Mouse (Mus musculus) forebrain, postnatal 0 days (tissue): ENCODE measurements around the gene Vdr. TPM values are rescaled to one million over a fixed set of nuclear protein-coding genes. Genes with fewer than 3 reads are reported as not detected.

ENCODE experiments used
- ATAC-seq: fragments of 200-750 bp; cut with Nextera tagmentation; 2 replicates; pipeline ENCODE4 v1.8.0; 2017; ENCODE audit warnings: mild to moderate bottlenecking, moderate library complexity
- DNase-seq: peaks from one replicate; pipeline ENCODE4 v3.0.0-alpha.2; 2015
- H3K27ac ChIP-seq: fragments of 300-500 bp; sonication (generic); 2 replicates; pipeline ENCODE4 v1.5.1; 2014; ENCODE audit warnings: low read depth, mild to moderate bottlenecking, antibody characterized with exemption, low read length, moderate library complexity, mixed read lengths
- H3K27me3 ChIP-seq: fragments of 300-500 bp; sonication (generic); 2 replicates; pipeline ENCODE4 v1.6.1; 2014; ENCODE audit warnings: mild to moderate bottlenecking, low read length, mixed read lengths; ENCODE audit not compliant: insufficient read depth
- H3K36me3 ChIP-seq: fragments of 300-500 bp; sonication (generic); 2 replicates; pipeline ENCODE4 v1.6.1; 2014; ENCODE audit warnings: mild to moderate bottlenecking, moderate library complexity; ENCODE audit not compliant: insufficient read depth
- H3K4me1 ChIP-seq: fragments of 300-500 bp; sonication (generic); 2 replicates; pipeline ENCODE4 v1.6.1; 2014; ENCODE audit warnings: antibody characterized with exemption; ENCODE audit not compliant: insufficient read depth
- H3K4me2 ChIP-seq: fragments of 300-500 bp; sonication (generic); 2 replicates; pipeline ENCODE4 v1.6.1; 2014; ENCODE audit warnings: low read depth, mild to moderate bottlenecking, moderate library complexity
- H3K4me3 ChIP-seq: fragments of 300-500 bp; sonication (generic); 2 replicates; pipeline ENCODE4 v1.5.1; 2014; ENCODE audit warnings: low read depth, low read length, mixed read lengths
- H3K9ac ChIP-seq: fragments of 300-500 bp; sonication (generic); 2 replicates; pipeline ENCODE4 v1.6.1; 2014; ENCODE audit warnings: mild to moderate bottlenecking
- H3K9me3 ChIP-seq: fragments of 300-500 bp; sonication (generic); 2 replicates; pipeline ENCODE4 v1.6.1; 2016; ENCODE audit warnings: low read length
- CTCF ChIP-seq: sonication (generic); IDR thresholded peaks from 2 replicates; pipeline ENCODE4 v1.5.1; 2016; ENCODE audit warnings: antibody characterized with exemption, control low read depth, low read depth
- WGBS: fragments of 180-500 bp; shearing (Covaris S2); extraction: QIAGEN DNeasy Blood & Tissue Kit; methylation state at CpG from one replicate; pipeline ENCODE4 v1.1.7; 2014; 5-methylcytosine and 5-hydroxymethylcytosine counted together
- polyA plus RNA-seq: library from polyadenylated mRNA; unstranded; fragments of >200 nt; fragmentation: Nextera tagmentation; extraction: Ambion mirVana; gene quantifications from 2 replicates; pipeline ENCODE4 v1.2.1, GENCODE M21; 2015
- total RNA-seq: library from RNA; depleted of rRNA; stranded (reverse); fragments of >200 nt; gene quantifications from 2 replicates; pipeline ENCODE4 v1.2.3, GENCODE M21; 2014

The Vdr gene
- total and polyA plus RNA-seq, 2 experiments from 2014 or later, result 0.05 to 0.76 TPM

DNA sequence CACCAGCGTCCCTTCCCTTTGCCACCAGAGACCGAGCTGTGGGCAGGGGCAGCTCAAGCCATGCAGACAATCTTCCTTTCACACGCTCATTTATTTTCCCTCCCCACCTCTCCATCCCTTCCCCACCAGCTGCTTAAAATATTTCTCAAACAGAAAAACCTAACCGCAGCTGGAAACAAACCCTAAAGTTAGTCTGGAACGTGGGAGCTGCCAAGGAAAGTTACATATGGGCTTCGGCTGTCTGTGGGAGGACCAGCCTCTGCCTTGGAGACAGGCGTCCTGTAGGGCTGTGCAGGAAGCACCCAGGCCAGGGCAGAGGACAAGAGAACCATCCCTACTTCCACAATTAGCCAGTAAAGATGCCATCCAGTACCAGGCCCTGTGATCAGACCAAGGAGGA is 39.8 kb upstream of the Vdr start:
- DNase-seq (no peak), ATAC-seq (no peak)
- H3K27ac ChIP-seq, result no peak overlapping the region
- H3K4me2 ChIP-seq, result no peak overlapping the region
- H3K36me3 ChIP-seq, result no peaks in the 10 kb centered on the region
- H3K4me1 ChIP-seq, result no peaks in the 10 kb centered on the region
- 75% methylated on average over 7 of the region's 7 CpGs for WGBS
- H3K9ac ChIP-seq, result no peak overlapping the region
- H3K4me3 ChIP-seq, result no peak overlapping the region
- H3K27me3 ChIP-seq, result no peaks in the 10 kb centered on the region
- TF ChIP-seq CTCF, result no peak
- no peaks in the 10 kb centered on the region for H3K9me3 ChIP-seq

DNA sequence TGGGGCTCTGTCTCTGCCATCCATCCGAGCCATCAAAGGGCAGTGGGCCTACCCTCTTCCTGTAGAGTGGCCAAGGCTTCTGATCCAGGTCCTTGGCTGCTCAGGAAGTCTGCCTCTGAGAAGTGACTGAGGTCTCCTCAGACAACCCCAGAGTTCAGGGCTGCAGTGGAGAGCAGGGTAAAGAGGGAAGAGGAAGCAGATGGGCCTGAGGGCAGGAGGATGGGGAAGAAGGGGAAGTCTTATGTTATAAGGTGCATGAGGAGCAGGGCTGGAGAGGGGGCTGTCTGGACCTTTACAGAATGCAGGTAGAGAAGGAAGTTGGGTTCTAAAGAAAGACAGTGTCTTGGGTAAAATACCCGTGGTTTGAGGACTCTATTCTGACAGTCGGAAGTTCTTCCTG is 39.3 kb upstream of the Vdr start:
- Histone ChIP-seq H3K27ac (no peak overlapping the region), H3K9me3 (no peaks in the 10 kb centered on the region), H3K4me3 (no peak overlapping the region), H3K4me1 (no peaks in the 10 kb centered on the region), H3K27me3 (no peaks in the 10 kb centered on the region), H3K4me2 (no peak overlapping the region), H3K36me3 (no peaks in the 10 kb centered on the region), H3K9ac (no peak overlapping the region)
- TF ChIP-seq CTCF, result no peak
- 75% methylated on average over 3 of the region's 3 CpGs for WGBS
- ATAC-seq (no peak), DNase-seq (no peak)

DNA sequence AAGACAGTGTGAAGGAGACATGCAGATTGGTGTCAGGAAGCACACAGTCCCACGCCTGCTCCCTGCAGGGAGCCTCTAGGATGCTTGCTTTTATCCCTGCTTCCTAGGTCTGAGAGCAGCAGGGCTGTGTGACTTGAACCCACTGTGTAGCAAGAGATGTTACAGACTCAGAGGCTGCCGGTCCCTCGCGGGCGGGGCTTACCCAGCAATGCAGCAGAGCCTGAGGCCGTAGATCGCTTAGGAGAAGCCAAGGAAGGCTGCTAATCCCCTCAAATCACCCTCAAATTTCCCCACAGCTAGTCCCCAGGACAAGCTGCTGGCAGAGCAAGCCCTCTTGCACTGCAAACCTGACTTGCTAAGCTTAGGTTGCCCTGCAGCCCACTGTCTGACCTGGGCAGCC is 38.3 kb upstream of the Vdr start:
- TF ChIP-seq CTCF, result no peak
- H3K4me3 ChIP-seq, result no peak overlapping the region
- no peaks in the 10 kb centered on the region for H3K4me1 ChIP-seq
- no peak for ATAC-seq
- H3K27me3 ChIP-seq, result no peaks in the 10 kb centered on the region
- DNase-seq, result no peak
- H3K9ac ChIP-seq, result no peak overlapping the region
- H3K36me3 ChIP-seq, result no peaks in the 10 kb centered on the region
- H3K27ac ChIP-seq, result no peak overlapping the region
- H3K4me2 ChIP-seq, result no peak overlapping the region
- WGBS, result 25% methylated on average over 7 of the region's 7 CpGs
- H3K9me3 ChIP-seq, result no peaks in the 10 kb centered on the region

DNA sequence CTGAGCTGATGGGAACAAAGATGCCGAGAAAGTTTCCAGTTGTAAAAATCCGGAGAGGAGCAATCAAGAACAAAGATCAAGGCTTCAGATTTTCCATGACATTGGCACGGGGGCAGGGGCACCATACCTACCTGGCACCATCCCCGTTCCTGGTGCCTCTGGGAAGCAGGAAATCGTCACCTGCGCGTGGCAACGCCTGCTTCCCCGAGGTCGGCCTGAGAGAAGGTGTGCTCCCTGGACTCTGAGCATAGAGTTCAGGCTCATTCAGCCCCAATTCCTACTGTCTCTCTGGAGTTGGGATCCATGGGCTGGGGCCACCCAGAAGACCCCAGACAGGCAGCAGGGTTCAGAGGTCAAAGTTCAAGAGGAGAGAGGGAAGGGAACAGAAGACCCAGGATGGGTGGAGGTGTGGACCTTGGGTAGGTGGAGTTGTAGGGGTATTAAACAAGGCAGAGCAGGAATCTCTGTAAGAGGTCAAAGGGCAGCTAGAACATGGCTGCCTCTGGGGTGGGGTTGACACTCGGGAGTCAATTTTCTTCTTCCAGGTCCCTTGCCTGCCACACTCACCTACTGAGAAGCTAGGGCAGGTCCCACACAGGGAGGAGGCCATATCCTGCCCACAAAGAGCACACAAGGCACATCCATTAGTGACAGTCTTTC is 35.4 kb upstream of the Vdr start:
- no peaks in the 10 kb centered on the region for H3K27me3 ChIP-seq
- no peak overlapping the region for H3K27ac ChIP-seq
- H3K4me1 ChIP-seq, result no peaks in the 10 kb centered on the region
- 79% methylated on average over 11 of the region's 11 CpGs for WGBS
- ATAC-seq (no peak), DNase-seq (no peak)
- H3K9me3 ChIP-seq, result no peaks in the 10 kb centered on the region
- H3K9ac ChIP-seq, result no peak overlapping the region
- no peak overlapping the region for H3K4me2 ChIP-seq
- H3K4me3 ChIP-seq, result no peak overlapping the region
- TF ChIP-seq CTCF, result no peak
- H3K36me3 ChIP-seq, result no peaks in the 10 kb centered on the region

DNA sequence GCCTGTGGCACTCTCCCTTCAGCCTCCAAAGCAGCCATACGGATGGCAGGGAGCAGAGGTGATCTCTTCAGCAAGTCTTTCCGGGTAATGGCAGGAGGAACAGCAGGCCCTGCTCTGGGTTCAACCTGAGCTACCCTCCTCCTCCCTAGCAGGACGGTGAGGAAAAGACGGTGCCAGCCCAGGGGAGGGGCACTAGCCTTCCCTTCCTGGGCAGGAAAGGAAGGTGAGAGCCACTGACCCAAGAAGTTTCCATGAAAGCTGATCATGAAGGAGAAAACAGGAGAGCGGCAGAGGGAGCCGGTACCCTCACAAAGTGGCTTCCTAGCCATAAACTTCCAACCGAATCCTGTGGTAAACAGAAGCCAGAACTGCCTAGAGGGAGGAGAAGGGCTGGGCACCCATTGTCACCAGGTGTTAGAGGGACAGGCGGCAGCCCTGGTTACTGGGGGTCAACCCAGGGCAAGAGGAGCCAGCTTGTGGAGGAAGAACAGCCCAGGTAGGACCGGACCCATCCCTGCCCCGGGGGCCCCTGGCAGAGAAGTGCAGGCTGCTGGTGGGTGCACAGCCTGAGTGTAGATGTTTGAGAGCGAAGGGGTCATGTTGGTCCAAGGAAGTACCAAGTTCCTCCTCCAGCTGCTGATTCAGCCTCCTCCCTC is 34.6 kb upstream of the Vdr start:
- no peak for TF ChIP-seq CTCF
- H3K4me3 ChIP-seq, result no peak overlapping the region
- H3K9me3 ChIP-seq, result no peaks in the 10 kb centered on the region
- H3K4me1 ChIP-seq, result no peaks in the 10 kb centered on the region
- DNase-seq (no peak), ATAC-seq (no peak)
- no peaks in the 10 kb centered on the region for H3K27me3 ChIP-seq
- H3K4me2 ChIP-seq, result no peak overlapping the region
- no peak overlapping the region for H3K27ac ChIP-seq
- no peaks in the 10 kb centered on the region for H3K36me3 ChIP-seq
- WGBS, result 87% methylated on average over 11 of the region's 11 CpGs
- no peak overlapping the region for H3K9ac ChIP-seq

DNA sequence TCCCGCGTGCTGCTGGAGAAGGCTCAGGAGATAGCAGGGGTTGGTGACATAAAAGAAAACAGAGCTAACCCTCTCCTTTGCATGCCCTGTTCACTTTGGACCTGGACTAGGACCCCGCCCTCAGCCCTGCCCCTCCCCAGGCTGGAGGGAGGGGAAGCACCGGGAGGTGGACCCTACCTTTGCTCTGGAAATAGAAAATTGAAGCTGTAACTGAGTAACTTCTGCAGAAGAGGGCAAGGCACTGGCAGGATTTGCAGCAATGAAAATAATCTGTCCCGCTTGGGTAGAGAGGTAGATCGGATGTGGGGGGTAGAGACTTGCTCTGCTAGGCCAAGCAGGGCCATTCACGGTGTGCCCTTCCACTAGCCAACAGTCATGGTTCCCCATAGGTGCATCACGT is 32.9 kb upstream of the Vdr start:
- 89% methylated on average over 8 of the region's 8 CpGs for WGBS
- TF ChIP-seq CTCF, result no peak
- Histone ChIP-seq H3K9ac (no peak overlapping the region), H3K4me1 (no peaks in the 10 kb centered on the region), H3K4me2 (no peak overlapping the region), H3K27me3 (no peaks in the 10 kb centered on the region), H3K36me3 (no peaks in the 10 kb centered on the region), H3K9me3 (no peaks in the 10 kb centered on the region), H3K4me3 (no peak overlapping the region), H3K27ac (no peak overlapping the region)
- no peak for ATAC-seq
- no peak for DNase-seq

DNA sequence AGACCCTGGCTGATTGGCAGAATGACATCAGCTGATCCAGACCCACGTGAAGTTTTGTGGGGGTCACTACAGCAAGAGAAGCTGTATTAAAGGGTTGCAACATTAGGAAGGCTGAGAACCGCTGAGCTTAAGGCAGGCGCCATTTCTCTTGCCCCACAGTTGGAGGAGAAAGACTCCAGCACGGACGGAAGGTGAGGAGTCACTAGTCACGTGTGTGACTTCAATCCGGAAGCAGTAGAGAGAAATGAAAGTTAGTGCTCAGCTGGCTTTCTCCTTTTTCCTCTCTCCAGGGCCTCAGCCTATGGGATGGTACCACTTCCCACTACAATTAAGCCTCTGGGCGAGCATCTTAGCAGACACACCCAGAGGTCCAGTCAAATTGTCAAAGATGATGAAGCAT is 32.1 kb upstream of the Vdr start:
- 86% methylated on average over 8 of the region's 8 CpGs for WGBS
- DNase-seq, result no peak
- H3K36me3 ChIP-seq, result no peaks in the 10 kb centered on the region
- no peaks in the 10 kb centered on the region for H3K9me3 ChIP-seq
- no peak for TF ChIP-seq CTCF
- H3K27me3 ChIP-seq, result no peaks in the 10 kb centered on the region
- H3K4me2 ChIP-seq, result no peak overlapping the region
- ATAC-seq, result no peak
- H3K9ac ChIP-seq, result no peak overlapping the region
- no peak overlapping the region for H3K4me3 ChIP-seq
- no peaks in the 10 kb centered on the region for H3K4me1 ChIP-seq
- H3K27ac ChIP-seq, result no peak overlapping the region
